Mouse (Mus musculus) ES-CJ7 (cell line): ENCODE measurements around the gene Tbc1d7.

Source experiments
- DNase-seq: peaks from one replicate; pipeline ENCODE4 v3.0.0; 2011; ENCODE audit warnings: low read depth, low spot score

The Tbc1d7 gene

GRCm38 (mm10) chr13:43171020-43171710 lies at the start of gene Tbc1d7:
Gene Tbc1d7 (minus strand): TSS chr13:43171501.
- peak; percentile 97 for DNase-seq

- DNase-seq = no peak
Observed at GRCm38 (mm10) chr13:43220635-43221034, 49.3 kb upstream of the Tbc1d7 start.

GRCm38 (mm10) chr13:43218764-43219163 lies 47.5 kb upstream of the Tbc1d7 start:
- DNase-seq = no peak

GRCm38 (mm10) chr13:43218284-43218683 lies 47.0 kb upstream of the Tbc1d7 start:
- DNase-seq = no peak

GRCm38 (mm10) chr13:43217686-43218085 lies 46.4 kb upstream of the Tbc1d7 start:
- no peak for DNase-seq

GRCm38 (mm10) chr13:43217059-43217458 lies 45.8 kb upstream of the Tbc1d7 start:
- no peak for DNase-seq

- DNase-seq = peak; percentile 70
Observed at GRCm38 (mm10) chr13:43215994-43216706, 44.8 kb upstream of the Tbc1d7 start.

GRCm38 (mm10) chr13:43215144-43215993 lies 44.1 kb upstream of the Tbc1d7 start:
- DNase-seq = peak; percentile 88

- no peak for DNase-seq
Observed at GRCm38 (mm10) chr13:43212338-43212737, 41.0 kb upstream of the Tbc1d7 start.

- no peak for DNase-seq
Observed at GRCm38 (mm10) chr13:43210956-43211355, 39.7 kb upstream of the Tbc1d7 start.

- DNase-seq = no peak
Observed at GRCm38 (mm10) chr13:43209560-43209959, 38.3 kb upstream of the Tbc1d7 start.

GRCm38 (mm10) chr13:43208914-43209439 lies 37.7 kb upstream of the Tbc1d7 start:
- DNase-seq = no peak

- no peak for DNase-seq
Observed at GRCm38 (mm10) chr13:43206118-43206683, 34.9 kb upstream of the Tbc1d7 start.

GRCm38 (mm10) chr13:43203641-43204040 lies 32.3 kb upstream of the Tbc1d7 start:
- no peak for DNase-seq

- no peak for DNase-seq
Observed at GRCm38 (mm10) chr13:43203234-43203633, 31.9 kb upstream of the Tbc1d7 start.

GRCm38 (mm10) chr13:43202351-43202750 lies 31.1 kb upstream of the Tbc1d7 start:
- no peak for DNase-seq

GRCm38 (mm10) chr13:43201033-43201432 lies 29.7 kb upstream of the Tbc1d7 start:
- DNase-seq = peak; percentile 70

- DNase-seq = peak; percentile 49
Observed at GRCm38 (mm10) chr13:43200473-43200872, 29.2 kb upstream of the Tbc1d7 start.

- DNase-seq = peak; percentile 62
Observed at GRCm38 (mm10) chr13:43199749-43200148, 28.4 kb upstream of the Tbc1d7 start.

GRCm38 (mm10) chr13:43199282-43199681 lies 28.0 kb upstream of the Tbc1d7 start:
- DNase-seq = no peak

GRCm38 (mm10) chr13:43197187-43197586 lies 25.9 kb upstream of the Tbc1d7 start:
- peak; percentile 65 for DNase-seq

GRCm38 (mm10) chr13:43196000-43196399 lies 24.7 kb upstream of the Tbc1d7 start:
- no peak for DNase-seq
